Mouse (Mus musculus) lung, embryonic 14.5 days (tissue): ENCODE data around the gene Kif21a. TPM values are rescaled to one million over a fixed set of nuclear protein-coding genes. Genes with fewer than 3 reads are reported as not detected.

Experiments used
- ATAC-seq: fragments of 200-750 bp; cut with Nextera tagmentation; 2 replicates; pipeline ENCODE4 v1.8.0; 2017; ENCODE audit warnings: mild to moderate bottlenecking, moderate TSS enrichment, moderate library complexity; ENCODE audit not compliant: insufficient read depth
- DNase-seq: peaks from one replicate; pipeline ENCODE4 v3.0.0-alpha.2; 2015
- H3K27ac ChIP-seq: fragments of 300-500 bp; sonication (generic); 2 replicates; pipeline ENCODE4 v1.5.1; 2014; ENCODE audit warnings: low read depth, mild to moderate bottlenecking, moderate library complexity
- H3K27me3 ChIP-seq: fragments of 300-500 bp; sonication (generic); 2 replicates; pipeline ENCODE4 v1.6.1; 2014; ENCODE audit warnings: low read length, control low read depth; ENCODE audit not compliant: insufficient read depth
- H3K36me3 ChIP-seq: fragments of 300-500 bp; sonication (generic); 2 replicates; pipeline ENCODE4 v1.6.1; 2014; ENCODE audit warnings: control low read depth; ENCODE audit not compliant: insufficient read depth
- H3K4me1 ChIP-seq: fragments of 300-500 bp; sonication (generic); 2 replicates; pipeline ENCODE4 v1.6.1; 2014; ENCODE audit warnings: antibody characterized with exemption, control low read depth; ENCODE audit not compliant: insufficient read depth
- H3K4me2 ChIP-seq: fragments of 300-500 bp; sonication (generic); 2 replicates; pipeline ENCODE4 v1.6.1; 2014; ENCODE audit warnings: mild to moderate bottlenecking
- H3K4me3 ChIP-seq: fragments of 300-500 bp; sonication (generic); 2 replicates; pipeline ENCODE4 v1.5.1; 2014; ENCODE audit warnings: low read depth, low read length
- H3K9ac ChIP-seq: fragments of 300-500 bp; sonication (generic); 2 replicates; pipeline ENCODE4 v1.6.1; 2014
- H3K9me3 ChIP-seq: fragments of 300-500 bp; sonication (generic); 2 replicates; pipeline ENCODE4 v1.6.1; 2016; ENCODE audit warnings: low read depth, low read length, control low read depth
- CTCF ChIP-seq: IDR thresholded peaks from 2 replicates; pipeline ENCODE4 v1.5.1; 2016; ENCODE audit warnings: antibody characterized with exemption, low read depth
- WGBS: fragments of 180-500 bp; shearing (Covaris S2); extraction: QIAGEN DNeasy Blood & Tissue Kit; methylation state at CpG from one replicate; pipeline ENCODE4 v1.1.7; 2014; 5-methylcytosine and 5-hydroxymethylcytosine counted together
- polyA plus RNA-seq: library from polyadenylated mRNA; unstranded; fragments of >200 nt; fragmentation: Nextera tagmentation; extraction: Ambion mirVana; gene quantifications from 2 replicates; pipeline ENCODE4 v1.2.1, GENCODE M21; 2014

Kif21a gene
- polyA plus RNA-seq, 1 experiment from 2014 or later, result 6.7 TPM

- ATAC-seq, result no peak
- WGBS, result 63% methylated on average over 9 of the region's 9 CpGs
Observed at GRCm38 (mm10) chr15:91018161-91018860, 31.4 kb downstream of the Kif21a start.

DNA sequence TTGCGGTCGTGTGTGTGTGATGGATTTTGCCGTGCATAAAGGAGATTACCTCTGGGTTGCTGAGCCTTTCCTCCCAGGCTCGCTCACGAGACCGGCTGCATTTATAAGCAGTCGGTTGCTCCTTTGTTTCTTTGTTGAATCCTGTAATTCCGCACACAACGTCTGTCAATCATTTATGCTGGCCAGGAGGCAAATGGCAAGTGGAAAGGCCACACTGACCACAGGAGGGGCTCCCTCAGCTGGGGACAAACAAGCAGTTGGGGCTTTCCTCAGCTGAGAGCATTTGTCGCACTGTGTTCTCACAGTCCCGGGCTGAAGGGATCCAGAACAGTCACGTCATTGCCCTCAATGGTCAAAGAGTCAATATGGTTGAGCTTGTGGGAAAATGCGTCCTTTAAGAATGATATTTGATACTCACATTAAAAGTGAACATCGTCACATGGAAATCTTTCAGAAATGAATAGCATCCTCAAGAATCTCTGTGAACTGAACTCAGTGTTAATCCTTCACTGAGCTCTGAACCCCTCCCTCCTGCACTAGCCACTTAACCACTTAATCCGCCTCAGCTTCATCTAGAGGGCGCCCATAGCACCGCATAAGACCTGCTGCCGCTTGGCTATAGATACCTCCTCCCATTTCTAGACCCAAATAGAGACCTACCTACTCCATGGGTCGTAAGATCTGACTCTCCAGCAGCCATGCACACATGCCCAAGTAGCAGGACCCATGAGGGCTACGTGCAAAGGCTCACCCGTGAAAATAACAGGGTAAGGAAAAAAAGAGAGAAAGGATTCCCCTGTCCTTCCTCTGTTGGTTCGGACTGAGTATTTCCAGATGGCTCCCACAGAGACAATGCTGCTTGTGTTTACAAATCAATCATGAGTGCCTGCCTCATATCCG, 32.2 kb downstream of the Kif21a start:
- Histone ChIP-seq H3K27me3 (no peaks in the 10 kb centered on the region), H3K36me3 (no peaks in the 10 kb centered on the region), H3K4me2 (no peak overlapping the region), H3K4me1 (no peaks in the 10 kb centered on the region), H3K4me3 (no peak overlapping the region), H3K27ac (0 out of 2 replicates have a peak overlapping the region, but pooled peaks have one; percentile 3), H3K9ac (no peak overlapping the region), H3K9me3 (no peaks in the 10 kb centered on the region)
- ATAC-seq (peak; percentile 11; the same call in 1 of the 2 replicates), DNase-seq (peak; percentile 7)
- TF ChIP-seq CTCF, result no peak
- WGBS, result 65% methylated on average over 23 of the region's 23 CpGs

More at GRCm38 (mm10) chr15:91018161-91018860, 31.4 kb downstream of the Kif21a start:
- Histone ChIP-seq H3K27me3 (no peaks in the 10 kb centered on the region), H3K9me3 (no peaks in the 10 kb centered on the region), H3K4me1 (no peaks in the 10 kb centered on the region), H3K4me3 (no peak overlapping the region), H3K36me3 (no peaks in the 10 kb centered on the region), H3K9ac (no peak overlapping the region), H3K27ac (no peak overlapping the region), H3K4me2 (no peak overlapping the region)
- no peak for TF ChIP-seq CTCF
- DNase-seq, result no peak

DNA sequence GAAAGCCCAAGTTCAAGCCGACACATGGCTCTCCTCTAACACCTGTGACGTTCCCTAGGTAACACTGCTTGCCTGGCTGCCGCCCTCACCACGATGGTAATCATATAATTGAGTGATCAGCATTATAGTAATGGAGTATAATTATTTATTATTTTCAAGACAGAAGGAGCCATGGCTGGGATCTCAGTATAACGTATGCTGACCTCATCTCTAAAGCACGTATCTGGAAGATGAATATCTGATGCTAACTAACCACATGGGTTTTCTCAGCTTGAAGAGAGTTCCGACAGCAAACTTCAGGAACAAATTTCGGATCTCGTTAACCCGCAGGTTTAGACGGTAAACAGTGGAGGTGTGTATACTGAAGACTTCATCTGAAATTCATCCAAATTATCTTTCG, 33.4 kb downstream of the Kif21a start:
- no peaks in the 10 kb centered on the region for H3K36me3 ChIP-seq
- H3K27ac ChIP-seq, result no peak overlapping the region
- no peak overlapping the region for H3K4me2 ChIP-seq
- 86% methylated on average over 12 of the region's 12 CpGs for WGBS
- no peaks in the 10 kb centered on the region for H3K9me3 ChIP-seq
- TF ChIP-seq CTCF, result no peak
- DNase-seq (no peak), ATAC-seq (no peak)
- no peaks in the 10 kb centered on the region for H3K4me1 ChIP-seq
- no peaks in the 10 kb centered on the region for H3K27me3 ChIP-seq
- no peak overlapping the region for H3K4me3 ChIP-seq
- no peak overlapping the region for H3K9ac ChIP-seq

GRCm38 (mm10) chr15:91012793-91013580, 36.8 kb downstream of the Kif21a start:
- H3K27ac ChIP-seq, result no peak overlapping the region
- whole genome bisulfite sequencing, result 16% methylated on average over 6 of the region's 6 CpGs
- no peak overlapping the region for H3K4me3 ChIP-seq

DNA sequence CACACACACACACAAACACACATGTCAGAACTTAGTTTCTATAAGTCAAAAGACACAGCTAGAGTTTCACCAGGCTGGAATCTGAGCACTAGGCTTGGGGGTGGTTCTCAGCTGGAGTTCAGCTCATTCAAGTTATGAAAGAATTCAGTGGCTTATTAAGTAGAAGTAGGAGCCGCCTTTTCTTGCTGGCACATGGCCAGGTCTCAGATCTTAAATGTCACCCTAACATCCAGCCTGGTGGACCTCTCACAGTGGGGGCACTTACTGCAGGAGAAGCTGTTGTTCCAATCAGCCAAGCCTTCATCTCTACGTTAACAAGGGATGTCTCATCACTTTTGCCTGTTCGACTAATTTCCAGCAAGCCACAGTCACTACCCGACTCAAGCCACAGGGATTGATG, 39.5 kb downstream of the Kif21a start:
- H3K9ac ChIP-seq, result no peak overlapping the region
- H3K36me3 ChIP-seq, result no peaks in the 10 kb centered on the region
- ATAC-seq (no peak; the same call in 1 of the 2 replicates), DNase-seq (peak; percentile 52)
- no peak overlapping the region for H3K4me2 ChIP-seq
- no peaks in the 10 kb centered on the region for H3K27me3 ChIP-seq
- TF ChIP-seq CTCF, result no peak
- no peaks in the 10 kb centered on the region for H3K9me3 ChIP-seq
- H3K27ac ChIP-seq, result no peak overlapping the region
- WGBS, result 51% methylated on average over 4 of the region's 4 CpGs
- H3K4me1 ChIP-seq, result no peaks in the 10 kb centered on the region
- H3K4me3 ChIP-seq, result no peak overlapping the region

More at GRCm38 (mm10) chr15:91012793-91013580, 36.8 kb downstream of the Kif21a start:
- ATAC-seq (peak; percentile 14; the same call in 1 of the 2 replicates), DNase-seq (no peak)
- Histone ChIP-seq H3K4me2 (no peak overlapping the region), H3K27me3 (no peaks in the 10 kb centered on the region), H3K9me3 (no peaks in the 10 kb centered on the region), H3K9ac (no peak overlapping the region), H3K36me3 (no peaks in the 10 kb centered on the region), H3K4me1 (no peaks in the 10 kb centered on the region)
- TF ChIP-seq CTCF, result no peak

- Histone ChIP-seq H3K27me3 (no peaks in the 10 kb centered on the region), H3K4me2 (no peak overlapping the region), H3K4me3 (no peak overlapping the region), H3K9me3 (no peaks in the 10 kb centered on the region), H3K27ac (no peak overlapping the region), H3K9ac (no peak overlapping the region), H3K4me1 (no peaks in the 10 kb centered on the region), H3K36me3 (no peaks in the 10 kb centered on the region)
- ATAC-seq, result no peak
- DNase-seq, result no peak
- WGBS, result 69% methylated on average over 13 of the region's 13 CpGs
- TF ChIP-seq CTCF, result no peak
Observed at GRCm38 (mm10) chr15:91007123-91007830, 42.5 kb downstream of the Kif21a start.
